Comparison of ENCODE assay signal across 8 mouse cellular contexts in genomic region chr7:29247706-29248105, GRCm38 (mm10). TPM values are rescaled to one million over a fixed set of nuclear protein-coding genes. Genes with fewer than 3 reads are reported as not detected.
DNase-seq lines count a peak whose midpoint lies in the region; ATAC-seq and TF ChIP-seq lines count a peak whose summit lies in the region.

No protein-coding gene starts in this region.

- no peaks in the 10 kb centered on the region for H3K4me1 ChIP-seq in ES-Bruce4 (ENCODE audit: control insufficient read depth, insufficient read depth, low read length)
- peaks cover 5% of the 10 kb centered on the region; the same call in 1 of the 2 replicates for H3K4me1 ChIP-seq in forebrain, embryonic 16.5 days (replicated peaks; ENCODE audit: control insufficient read depth, insufficient read depth, low read length)
- peaks cover 14% of the 10 kb centered on the region for H3K4me1 ChIP-seq in midbrain, embryonic 12.5 days
- H3K4me1 ChIP-seq in cerebellum, adult 2 months (ENCODE audit: control insufficient read depth, insufficient read depth, low read length), result no peaks in the 10 kb centered on the region

- peak overlapping the region; percentile 59 for H3K27ac ChIP-seq in ES-Bruce4 (ENCODE audit: insufficient read depth, low read length)
- H3K27ac ChIP-seq in forebrain, embryonic 16.5 days (ENCODE audit: low read length), result no peak overlapping the region
- no peak overlapping the region for H3K27ac ChIP-seq in midbrain, embryonic 12.5 days (replicated peaks)
- no peak overlapping the region for H3K27ac ChIP-seq in cerebellum, adult 2 months (ENCODE audit: insufficient read depth, low read length)

- H3K9me3 ChIP-seq in ES-Bruce4 (replicated peaks; ENCODE audit: control insufficient read depth, insufficient read depth, low read length, poor library complexity, severe bottlenecking), result no peaks in the 10 kb centered on the region
- no peaks in the 10 kb centered on the region for H3K9me3 ChIP-seq in forebrain, embryonic 16.5 days (ENCODE audit: control insufficient read depth, low read length)
- no peaks in the 10 kb centered on the region for H3K9me3 ChIP-seq in midbrain, embryonic 12.5 days

- H3K36me3 ChIP-seq in C2C12 (ENCODE audit: control insufficient read depth, insufficient read depth) (peaks cover 6% of the 10 kb centered on the region), ES-Bruce4 (ENCODE audit: control insufficient read depth, insufficient read depth, low read length, poor library complexity, severe bottlenecking) (no peaks in the 10 kb centered on the region)
- no peaks in the 10 kb centered on the region; the same call in 1 of the 2 replicates for H3K36me3 ChIP-seq in forebrain, embryonic 16.5 days (ENCODE audit: control insufficient read depth, insufficient read depth)
- H3K36me3 ChIP-seq in midbrain, embryonic 12.5 days, result peaks cover 26% of the 10 kb centered on the region

- ATAC-seq in forebrain, embryonic 16.5 days, result no peak
- peak; percentile 39; the same call in 1 of the 2 replicates for ATAC-seq in midbrain, embryonic 12.5 days (ENCODE audit: low FRiP score, low read depth)

- WGBS in forebrain, embryonic 16.5 days, result 18% methylated on average over 19 of the region's 19 CpGs
- WGBS in midbrain, embryonic 12.5 days, result 12% methylated on average over 19 of the region's 19 CpGs
- 36% methylated on average over 19 of the region's 19 CpGs for WGBS in cerebellum, adult 2 months

- no peak for TF ChIP-seq CTCF in C2C12 (IDR thresholded peaks at IDR 0.05; ENCODE audit: control insufficient read depth, insufficient read depth, insufficient read length)
- TF ChIP-seq CTCF in ES-Bruce4 (IDR thresholded peaks at IDR 0.05; ENCODE audit: low read depth, low read length), result no peak
- no peak for TF ChIP-seq CTCF in cerebellum, adult 2 months (IDR thresholded peaks at IDR 0.05; ENCODE audit: borderline replicate concordance, insufficient read depth, low read depth, low read length)

- TF ChIP-seq EP300 in ES-Bruce4 (IDR thresholded peaks at IDR 0.05; ENCODE audit: insufficient read depth, low read depth, low read length), result no peak

- H3K4me3 ChIP-seq in C2C12 (ENCODE audit: insufficient read depth, poor library complexity, severe bottlenecking), result peak overlapping the region; percentile 33
- H3K4me3 ChIP-seq in ES-Bruce4 (ENCODE audit: low read depth, low read length), result peak overlapping the region; percentile 44
- H3K4me3 ChIP-seq in forebrain, embryonic 16.5 days (replicated peaks; ENCODE audit: low read length), result no peak overlapping the region
- peak overlapping the region; percentile 21 for H3K4me3 ChIP-seq in midbrain, embryonic 12.5 days
- no peak overlapping the region for H3K4me3 ChIP-seq in cerebellum, adult 2 months (replicated peaks; ENCODE audit: insufficient read depth, low read depth, low read length)

- no peaks in the 10 kb centered on the region for H3K79me3 ChIP-seq in C2C12 (ENCODE audit: low read depth)

- peaks cover 12% of the 10 kb centered on the region for H3K79me2 ChIP-seq in C2C12 (ENCODE audit: control insufficient read depth, insufficient read depth)

- no peaks in the 10 kb centered on the region for H3K27me3 ChIP-seq in C2C12 (ENCODE audit: control insufficient read depth, insufficient read depth, insufficient read length)
- no peaks in the 10 kb centered on the region for H3K27me3 ChIP-seq in ES-Bruce4 (ENCODE audit: control insufficient read depth, insufficient read depth, low read length, poor library complexity, severe bottlenecking)
- peaks cover 5% of the 10 kb centered on the region; the same call in 1 of the 2 replicates for H3K27me3 ChIP-seq in forebrain, embryonic 16.5 days (replicated peaks; ENCODE audit: control insufficient read depth, insufficient read depth, low read length)
- peaks cover 25% of the 10 kb centered on the region for H3K27me3 ChIP-seq in midbrain, embryonic 12.5 days
- H3K27me3 ChIP-seq in cerebellum, adult 2 months (ENCODE audit: control insufficient read depth, insufficient read depth, low read length), result no peaks in the 10 kb centered on the region

- H3ac ChIP-seq in C2C12 (ENCODE audit: control insufficient read depth, insufficient read length, low read depth), result peak overlapping the region; percentile 34

- no peak for TF ChIP-seq POLR2A in ES-Bruce4 (IDR thresholded peaks at IDR 0.05; ENCODE audit: insufficient read depth, low read length)
- no peak for TF ChIP-seq POLR2A in cerebellum, adult 2 months (IDR thresholded peaks at IDR 0.05; ENCODE audit: borderline replicate concordance, insufficient read depth, low read length)

- peak overlapping the region; percentile 13 for H3K4me2 ChIP-seq in forebrain, embryonic 16.5 days (ENCODE audit: low read length)
- peak overlapping the region; percentile 44 for H3K4me2 ChIP-seq in midbrain, embryonic 12.5 days (replicated peaks)

- peak overlapping the region; percentile 59 for H3K9ac ChIP-seq in ES-Bruce4 (ENCODE audit: low read depth, poor library complexity, severe bottlenecking)
- 0 out of 2 replicates have a peak overlapping the region, but pooled peaks have one; percentile 9 for H3K9ac ChIP-seq in forebrain, embryonic 16.5 days (replicated peaks; ENCODE audit: low read depth, low read length)
- H3K9ac ChIP-seq in midbrain, embryonic 12.5 days (replicated peaks), result no peak overlapping the region; the same call in 1 of the 2 replicates

- DNase-seq in kidney, postnatal 14 days, result peak; percentile 46
- DNase-seq in c-Kit-positive CD71-positive TER-119-positive erythroid progenitor cells, embryonic 14.5 days (ENCODE audit: low spot score), result no peak
- DNase-seq in cerebellum, adult 2 months, result no peak
- no peak for DNase-seq in embryo, embryonic 10 days (ENCODE audit: low spot score)

TF ChIP-seq in C2C12, 6 proteins besides CTCF, POLR2A, EP300 and RAD21:
- TF ChIP-seq CEBPB (IDR thresholded peaks at IDR 0.05; ENCODE audit: low read depth), result no peak
- TF ChIP-seq USF1 (IDR thresholded peaks at IDR 0.05; ENCODE audit: low read depth), result no peak

RNA-seq across cellular contexts. Expression of gene 2200002D01Rik, which starts 0.6 kb away (rescaled TPM):
- polyA plus RNA-seq in C2C12 (2012; fragmentation: generic; extraction: Trizol), result 72.9 TPM
- polyA plus RNA-seq in ES-Bruce4 (2011; ENCODE audit: insufficient read depth, insufficient read length, low read depth, missing spikeins), result 33.6 and 34.1 TPM in 2 replicates
- 0.65 and 1.5 TPM in 2 replicates for polyA plus RNA-seq in forebrain, embryonic 16.5 days (2015; fragmentation: Nextera tagmentation; extraction: Ambion mirVana)
- 2.1 and 2.9 TPM in 2 replicates for polyA plus RNA-seq in midbrain, embryonic 12.5 days (2016; fragmentation: Nextera tagmentation; extraction: Ambion mirVana)
- polyA plus RNA-seq in cerebellum, adult 2 months (2012; rRNA removed), result 0.38 and 0.48 TPM in 2 replicates

RNA-seq across cellular contexts. Expression of gene Yif1b, which starts 9.6 kb away (rescaled TPM):
- 140 TPM for polyA plus RNA-seq in C2C12 (2012; fragmentation: generic; extraction: Trizol)
- 50.9 and 55.2 TPM in 2 replicates for polyA plus RNA-seq in ES-Bruce4 (2011; ENCODE audit: insufficient read depth, insufficient read length, low read depth, missing spikeins)
- polyA plus RNA-seq in forebrain, embryonic 16.5 days (2015; fragmentation: Nextera tagmentation; extraction: Ambion mirVana), result 76.3 and 81.0 TPM in 2 replicates
- polyA plus RNA-seq in midbrain, embryonic 12.5 days (2016; fragmentation: Nextera tagmentation; extraction: Ambion mirVana), result 72.5 and 83.2 TPM in 2 replicates
- 131 and 143 TPM in 2 replicates for polyA plus RNA-seq in cerebellum, adult 2 months (2012; rRNA removed)

RNA-seq across cellular contexts. Expression of gene Kcnk6, which starts 15.4 kb away (rescaled TPM):
- polyA plus RNA-seq in C2C12 (2012; fragmentation: generic; extraction: Trizol) (0.09 TPM), ES-Bruce4 (2011; ENCODE audit: insufficient read depth, insufficient read length, low read depth, missing spikeins) (7.0 and 7.1 TPM in 2 replicates)
- 0.61 and 1.1 TPM in 2 replicates for polyA plus RNA-seq in forebrain, embryonic 16.5 days (2015; fragmentation: Nextera tagmentation; extraction: Ambion mirVana)
- 0.54 and 0.65 TPM in 2 replicates for polyA plus RNA-seq in midbrain, embryonic 12.5 days (2016; fragmentation: Nextera tagmentation; extraction: Ambion mirVana)
- 0.57 and 0.62 TPM in 2 replicates for polyA plus RNA-seq in cerebellum, adult 2 months (2012; rRNA removed)

RNA-seq across cellular contexts. Expression of gene Catsperg1, which starts 33.9 kb away (rescaled TPM):
- polyA plus RNA-seq in C2C12 (2012; fragmentation: generic; extraction: Trizol), result not detected
- 27.3 and 31.3 TPM in 2 replicates for polyA plus RNA-seq in ES-Bruce4 (2011; ENCODE audit: insufficient read depth, insufficient read length, low read depth, missing spikeins)
- polyA plus RNA-seq in forebrain, embryonic 16.5 days (2015; fragmentation: Nextera tagmentation; extraction: Ambion mirVana), result 1.3 and 2.5 TPM in 2 replicates
- 0.82 and 0.96 TPM in 2 replicates for polyA plus RNA-seq in midbrain, embryonic 12.5 days (2016; fragmentation: Nextera tagmentation; extraction: Ambion mirVana)
- 1.0 and 1.2 TPM in 2 replicates for polyA plus RNA-seq in cerebellum, adult 2 months (2012; rRNA removed)

RNA-seq across cellular contexts. Expression of gene Spint2, which starts 34.0 kb away (rescaled TPM):
- polyA plus RNA-seq in C2C12 (2012; fragmentation: generic; extraction: Trizol), result not detected
- polyA plus RNA-seq in ES-Bruce4 (2011; ENCODE audit: insufficient read depth, insufficient read length, low read depth, missing spikeins), result 264 and 288 TPM in 2 replicates
- polyA plus RNA-seq in forebrain, embryonic 16.5 days (2015; fragmentation: Nextera tagmentation; extraction: Ambion mirVana), result 39.9 and 50.9 TPM in 2 replicates
- polyA plus RNA-seq in midbrain, embryonic 12.5 days (2016; fragmentation: Nextera tagmentation; extraction: Ambion mirVana), result 23.8 and 25.7 TPM in 2 replicates
- polyA plus RNA-seq in cerebellum, adult 2 months (2012; rRNA removed), result 46.2 and 54.9 TPM in 2 replicates

Comparison
In these comparisons a context has a peak if more than half of its experiments do, and no peak if none do; other contexts are left out.
1. H3K4me3 ChIP-seq: peak in C2C12 (single experiment), ES-Bruce4 (single experiment) and midbrain, embryonic 12.5 days (single experiment); none in forebrain, embryonic 16.5 days (single experiment) and cerebellum, adult 2 months (single experiment).